Mouse (Mus musculus) small intestine, adult 2 months (tissue): ENCODE measurements at regions not wholly inside any gene's neighbourhood (a gene's known extent, or its start where the extent isn't known, plus 50 kb on each side); places are given as distances from the start of the nearest gene placed in this dataset.

Source experiments
- H3K27ac ChIP-seq: fragments of 200-500 bp; 2 replicates; pipeline ENCODE4 v1.5.1; 2012; ENCODE audit warnings: low read depth, low read length, control low read depth, inconsistent platforms; ENCODE audit not compliant: insufficient read depth
- H3K27me3 ChIP-seq: fragments of 200-500 bp; 2 replicates; pipeline ENCODE4 v1.6.1; 2012; ENCODE audit warnings: mild to moderate bottlenecking, moderate library complexity, low read length, inconsistent platforms; ENCODE audit not compliant: control insufficient read depth, insufficient read depth
- H3K36me3 ChIP-seq: fragments of 200-500 bp; 2 replicates; pipeline ENCODE4 v1.6.1; 2012; ENCODE audit warnings: mild to moderate bottlenecking, low read length, control low read depth, inconsistent platforms; ENCODE audit not compliant: control insufficient read depth, insufficient read depth
- H3K4me1 ChIP-seq: fragments of 200-500 bp; 2 replicates; pipeline ENCODE4 v1.6.1; 2012; ENCODE audit warnings: low read length, inconsistent platforms, mixed read lengths; ENCODE audit not compliant: control insufficient read depth, insufficient read depth, insufficient read length
- H3K4me3 ChIP-seq: fragments of 200-500 bp; 2 replicates; pipeline ENCODE4 v1.5.1; 2012; ENCODE audit warnings: low read depth, mild to moderate bottlenecking, control low read depth, inconsistent platforms, low read length, moderate library complexity
- CTCF ChIP-seq: fragments of 200-500 bp; IDR thresholded peaks from 2 replicates; pipeline ENCODE4 v1.5.1; 2012; ENCODE audit warnings: low read depth, mild to moderate bottlenecking, control low read depth, inconsistent platforms, low read length, moderate library complexity, mixed read lengths; ENCODE audit not compliant: insufficient replicate concordance, insufficient read length; ENCODE audit errors: extremely low read depth
- POLR2A ChIP-seq: fragments of 200-500 bp; IDR thresholded peaks from 2 replicates; pipeline ENCODE4 v1.6.1; 2012; ENCODE audit warnings: low read depth, mild to moderate bottlenecking, control low read depth, inconsistent platforms, low read length, moderate library complexity
- WGBS: fragments of 180-500 bp; shearing (Covaris S2); methylation state at CpG from one replicate; pipeline ENCODE4 v1.1.7; 2018; 5-methylcytosine and 5-hydroxymethylcytosine counted together

DNA sequence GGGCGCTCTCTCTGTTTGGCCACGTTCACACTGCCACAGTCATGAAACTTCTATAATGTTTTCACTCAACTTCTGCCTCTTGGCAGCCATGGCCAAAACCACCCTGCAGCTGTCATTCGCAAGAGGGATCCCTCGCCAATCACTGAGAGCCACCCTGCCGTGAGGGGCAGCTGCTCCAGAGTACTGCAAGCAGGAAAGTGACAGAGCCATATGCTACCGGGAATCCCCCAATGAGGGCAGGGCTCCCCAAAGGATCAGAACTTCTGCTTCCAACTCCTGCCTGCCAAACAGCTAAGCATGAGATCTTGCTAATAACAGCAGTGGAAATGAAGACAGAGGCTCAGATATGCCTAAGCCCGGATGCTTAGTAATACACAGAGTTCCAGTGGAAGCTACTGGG is 52.0 kb upstream of the Man2a1 start:
- no peaks in the 10 kb centered on the region for H3K4me1 ChIP-seq
- H3K27ac ChIP-seq: no peak overlapping the region
- TF ChIP-seq CTCF (no peak), POLR2A (no peak)
- H3K36me3 ChIP-seq: no peaks in the 10 kb centered on the region
- no peaks in the 10 kb centered on the region for H3K27me3 ChIP-seq
- 61% methylated on average over 7 of the region's 7 CpGs for WGBS
- no peak overlapping the region for H3K4me3 ChIP-seq

DNA sequence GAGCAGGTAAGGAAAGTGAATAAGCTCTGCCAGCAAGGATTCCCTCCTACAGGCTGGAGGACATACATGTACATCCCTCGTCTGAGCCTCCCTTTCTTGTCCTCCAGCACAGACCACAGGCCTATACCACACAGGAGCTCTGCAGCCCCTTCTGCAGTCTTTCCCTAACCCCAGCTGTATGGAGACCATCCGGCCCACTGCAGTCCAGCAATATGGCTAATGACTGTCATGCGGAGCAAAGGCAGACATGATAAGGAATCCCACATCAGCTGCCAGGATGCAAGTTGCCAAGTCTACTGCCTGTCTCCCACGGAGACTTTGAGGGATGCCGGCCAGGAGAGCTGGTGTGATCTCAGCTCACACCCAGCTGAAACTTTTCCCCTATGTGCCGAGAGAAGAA is 50.5 kb upstream of the Man2a1 start:
- 79% methylated on average over 6 of the region's 6 CpGs for WGBS
- no peaks in the 10 kb centered on the region for H3K27me3 ChIP-seq
- TF ChIP-seq POLR2A: no peak
- TF ChIP-seq CTCF: no peak
- no peak overlapping the region for H3K4me3 ChIP-seq
- H3K27ac ChIP-seq: no peak overlapping the region
- no peaks in the 10 kb centered on the region for H3K36me3 ChIP-seq
- H3K4me1 ChIP-seq: no peaks in the 10 kb centered on the region
